Mouse (Mus musculus) ovary, adult 10 weeks (tissue): ENCODE data around the gene Gm49027. TPM values are rescaled to one million over a fixed set of nuclear protein-coding genes. Genes with fewer than 3 reads are reported as not detected.

Source experiments
- polyA plus RNA-seq: library from polyadenylated mRNA; stranded (reverse); fragments of 350-450 nt; fragmentation: Illumina TruSeq; extraction: RNeasy Lipid Tissue Mini Kit (QIAGEN cat#74804); gene quantifications from one replicate; pipeline ENCODE4 v1.2.3, GENCODE M21; 2014

The Gm49027 gene
- polyA plus RNA-seq = not detected

GRCm38 (mm10) chr5:123525281-123525680 lies at the start of gene Gm49027:
Gene Gm49027 (minus strand): TSS chr5:123525488.

GRCm38 (mm10) chr5:123572357-123573186 lies 47.3 kb upstream of the Gm49027 start, which contains the start of gene Vps33a:
Gene Vps33a (minus strand): TSS chr5:123573038.

GRCm38 (mm10) chr5:123523692-123524392 lies 1.4 kb downstream of the Gm49027 start, which contains the start of gene Diablo:
Gene Diablo (minus strand): TSS chr5:123524176.

GRCm38 (mm10) chr5:123510160-123510559 lies 15.1 kb downstream of the Gm49027 start, which contains the start of gene B3gnt4:
Gene B3gnt4 (plus strand): TSS chr5:123510460.

GRCm38 (mm10) chr5:123489112-123489785 lies 36.0 kb downstream of the Gm49027 start, which contains the start of the genes Lrrc43 and Il31:
Gene Lrrc43 (plus strand): TSS chr5:123489305.
Gene Il31 (minus strand): TSS chr5:123489489.

Other genes with a start within 250 kb of the Gm49027 start
- 5.5 TPM for gene Bcl7a, start 181.7 kb downstream of the Gm49027 start, polyA plus RNA-seq
- gene Mlxip, start 130.7 kb downstream of the Gm49027 start, polyA plus RNA-seq = 13.4 TPM
- gene Lrrc43, start 36.2 kb downstream of the Gm49027 start, polyA plus RNA-seq = not detected
- not detected for gene Il31, start 36.0 kb downstream of the Gm49027 start, polyA plus RNA-seq
- gene B3gnt4, start 15.0 kb downstream of the Gm49027 start, polyA plus RNA-seq = not detected
- 161 TPM for gene Diablo, start 1.3 kb downstream of the Gm49027 start, polyA plus RNA-seq
- 20.0 TPM for gene Vps33a, start 47.5 kb upstream of the Gm49027 start, polyA plus RNA-seq
- gene Clip1, start 159.1 kb upstream of the Gm49027 start, polyA plus RNA-seq = 54.6 TPM
- 184 TPM for gene Zcchc8, start 195.6 kb upstream of the Gm49027 start, polyA plus RNA-seq
- gene Rsrc2, start 223.9 kb upstream of the Gm49027 start, polyA plus RNA-seq = 314 TPM
- 13.3 TPM for gene Kntc1, start 224.2 kb upstream of the Gm49027 start, polyA plus RNA-seq